Mouse (Mus musculus) C2C12 (cell line): ENCODE measurements around the gene Stx2.
"Not testable (repeated sequence)": the region's sequence is repeated elsewhere in the genome, so short reads cannot be mapped to it uniquely, and the experiment has no call there.

ENCODE experiments used
- CTCF ChIP-seq: IDR thresholded peaks from one replicate; pipeline ENCODE4 v1.5.1; 2011; ENCODE audit not compliant: control insufficient read depth, insufficient read depth, insufficient read length
- FOSL1 ChIP-seq: IDR thresholded peaks from one replicate; pipeline ENCODE4 v1.8.0; 2011; ENCODE audit warnings: mild to moderate bottlenecking, low read length; ENCODE audit not compliant: poor library complexity, insufficient read depth, severe bottlenecking
- MAX ChIP-seq: IDR thresholded peaks from one replicate; pipeline ENCODE4 v1.6.1; 2011; ENCODE audit warnings: mild to moderate bottlenecking, control low read depth
- MYOD1 ChIP-seq: IDR thresholded peaks from one replicate; pipeline ENCODE4 v1.6.1; 2011; ENCODE audit warnings: low read depth; ENCODE audit not compliant: control insufficient read depth, insufficient read length
- MYOG ChIP-seq: IDR thresholded peaks from one replicate; pipeline ENCODE4 v1.6.1; 2011; ENCODE audit not compliant: control insufficient read depth, insufficient read length; ENCODE audit errors: extremely low read depth

DNA sequence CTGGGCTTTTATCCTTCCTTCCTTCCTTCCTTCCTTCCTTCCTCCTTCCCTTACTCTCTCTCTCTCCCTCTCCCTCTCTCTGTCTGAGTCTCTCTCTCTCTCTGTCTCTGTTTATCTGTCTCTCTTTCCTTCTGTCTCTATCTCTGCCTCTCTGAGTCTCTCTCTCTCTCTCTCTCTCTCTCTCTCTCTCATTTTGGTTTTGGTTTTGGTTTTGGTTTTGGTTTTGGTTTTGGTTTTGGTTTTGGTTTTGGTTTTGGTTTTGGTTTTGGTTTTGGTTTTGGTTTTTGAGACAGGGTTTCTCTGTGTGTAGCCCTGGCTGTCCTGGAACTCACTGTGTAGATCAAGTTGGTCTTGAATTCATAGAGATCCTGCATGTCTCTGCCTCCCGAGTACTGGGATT lies 30.9 kb downstream of the Stx2 start:
- not testable (repeated sequence) for TF ChIP-seq MYOG, CTCF, MAX, FOSL1, MYOD1
